Mouse (Mus musculus) cerebellum, adult 2 months (tissue): ENCODE measurements around the gene Fam227a. TPM values are rescaled to one million over a fixed set of nuclear protein-coding genes. Genes with fewer than 3 reads are reported as not detected.

Experiments
- DNase-seq, 2 experiments: peaks; one replicate each; pipeline ENCODE4 v3.0.0; 2021
- H3K27ac ChIP-seq: fragments of 200-500 bp; 2 replicates; pipeline ENCODE4 v1.5.1; 2012; ENCODE audit warnings: low read length, control low read depth, inconsistent platforms; ENCODE audit not compliant: insufficient read depth
- H3K27me3 ChIP-seq: fragments of 200-500 bp; 2 replicates; pipeline ENCODE4 v1.6.1; 2012; ENCODE audit warnings: inconsistent platforms, mild to moderate bottlenecking, low read length, moderate library complexity; ENCODE audit not compliant: control insufficient read depth, insufficient read depth
- H3K4me1 ChIP-seq: fragments of 200-500 bp; 2 replicates; pipeline ENCODE4 v1.6.1; 2011; ENCODE audit warnings: low read length; ENCODE audit not compliant: control insufficient read depth, insufficient read depth
- H3K4me3 ChIP-seq: fragments of 200-500 bp; replicated peaks from 2 replicates; pipeline ENCODE3; 2011; ENCODE audit warnings: mild to moderate bottlenecking, low read depth, low read length, control low read depth; ENCODE audit not compliant: insufficient read depth
- CTCF ChIP-seq: fragments of 200-500 bp; IDR thresholded peaks from 2 replicates; pipeline ENCODE4 v1.5.1; 2011; ENCODE audit warnings: low read depth, mild to moderate bottlenecking, control low read depth, low read length, moderate library complexity, borderline replicate concordance; ENCODE audit not compliant: insufficient read depth
- POLR2A ChIP-seq: fragments of 200-500 bp; IDR thresholded peaks from 2 replicates; pipeline ENCODE4 v1.6.1; 2011; ENCODE audit warnings: low read length, control low read depth, borderline replicate concordance; ENCODE audit not compliant: insufficient read depth
- WGBS: fragments of 180-500 bp; shearing (Covaris S2); methylation state at CpG from one replicate; pipeline ENCODE4 v1.1.7; 2018; 5-methylcytosine and 5-hydroxymethylcytosine counted together
- polyA plus RNA-seq: library from polyadenylated mRNA; depleted of rRNA; stranded (reverse); fragments of >200 nt; gene quantifications from 2 replicates; pipeline ENCODE4 v1.2.3, GENCODE M21; 2012

Gene Fam227a
- polyA plus RNA-seq, 1 experiment, result 8.5 TPM

DNA sequence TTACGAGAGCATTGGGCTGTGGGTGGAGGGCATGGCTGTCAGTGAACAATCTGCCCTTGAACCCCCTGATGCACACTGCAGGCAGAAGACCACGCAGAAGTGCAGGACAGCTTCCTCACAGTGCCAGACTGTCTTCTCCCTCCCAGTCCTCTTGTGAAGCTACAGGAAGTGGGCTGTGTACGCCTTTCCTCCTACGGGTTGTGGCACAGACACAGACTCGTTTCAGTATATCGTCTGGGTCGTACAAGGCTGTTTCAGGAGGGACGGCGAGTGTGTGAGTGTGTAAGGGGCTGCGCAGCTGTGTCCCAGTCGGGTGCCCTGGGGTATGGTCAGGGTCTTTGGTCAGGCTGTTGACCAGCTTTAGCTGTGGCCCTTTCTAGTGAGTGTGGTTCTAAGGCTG is 35.0 kb upstream of the Fam227a start:
- no peak overlapping the region for H3K27ac ChIP-seq
- no peak for DNase-seq
- 78% methylated on average over 11 of the region's 11 CpGs for WGBS
- H3K27me3 ChIP-seq, result no peaks in the 10 kb centered on the region
- TF ChIP-seq POLR2A (no peak), CTCF (no peak)
- no peak overlapping the region for H3K4me3 ChIP-seq
- peaks cover 28% of the 10 kb centered on the region for H3K4me1 ChIP-seq

GRCm38 (mm10) chr15:79692334-79692733 is 33.6 kb upstream of the Fam227a start:
- Histone ChIP-seq H3K27me3 (no peaks in the 10 kb centered on the region), H3K4me1 (peaks cover 24% of the 10 kb centered on the region), H3K27ac (no peak overlapping the region), H3K4me3 (no peak overlapping the region)
- no peak for TF ChIP-seq CTCF
- TF ChIP-seq POLR2A, result no peak
- 76% methylated on average over 5 of the region's 5 CpGs for WGBS
- DNase-seq, result no peak

DNA sequence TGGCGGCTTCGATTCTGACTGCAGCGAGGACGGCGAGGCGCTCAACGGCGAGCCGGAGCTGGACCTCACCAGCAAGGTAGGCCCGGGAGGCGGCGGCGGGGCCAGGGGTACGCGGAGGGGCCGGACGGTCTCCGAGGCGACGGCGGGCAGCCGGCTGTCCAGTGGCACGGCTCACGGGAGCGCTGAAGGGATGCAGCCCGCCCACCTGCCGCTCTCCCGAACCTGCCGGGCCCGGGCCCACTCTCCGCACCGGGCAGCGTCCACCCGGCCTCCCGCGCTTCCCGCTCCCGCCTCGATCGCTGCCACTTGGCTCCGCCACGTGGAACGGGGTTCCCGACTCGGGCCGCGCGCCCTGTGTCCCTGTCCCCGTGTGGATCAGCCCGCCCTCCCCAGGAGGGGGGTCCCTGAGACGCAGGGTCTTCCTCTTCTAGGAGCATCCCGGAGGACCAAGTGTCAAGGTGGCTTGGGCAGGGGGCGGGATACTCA is 32.3 kb upstream of the Fam227a start:
- Histone ChIP-seq H3K4me3 (peak overlapping the region; percentile 61), H3K27me3 (no peaks in the 10 kb centered on the region), H3K4me1 (peaks cover 12% of the 10 kb centered on the region), H3K27ac (0 out of 2 replicates have a peak overlapping the region, but pooled peaks have one; percentile 6)
- WGBS, result under 1% methylated on average over 53 of the region's 53 CpGs
- peak; percentile 66 to 78 for DNase-seq
- no peak for TF ChIP-seq POLR2A

- Histone ChIP-seq H3K4me3 (peak within 1 kb of the TSS; percentile 66), H3K27ac (0 out of 2 replicates have a peak within 1 kb of the TSS, but pooled peaks have one; percentile 6), H3K27me3 (no peaks in the 10 kb centered on the region), H3K4me1 (peaks cover 11% of the 10 kb centered on the region)
- WGBS, result under 1% methylated on average over 45 of the region's 45 CpGs
- peak; percentile 97 to 100 for DNase-seq
- TF ChIP-seq POLR2A, result peak; percentile 53; the same call in 1 of the 2 replicates
- TF ChIP-seq CTCF, result no peak
Measured at GRCm38 (mm10) chr15:79690426-79691022, 31.8 kb upstream of the Fam227a start, which contains the start of gene Gtpbp1. Gene Gtpbp1, plus strand, starts transcription at chr15:79690845.

DNA sequence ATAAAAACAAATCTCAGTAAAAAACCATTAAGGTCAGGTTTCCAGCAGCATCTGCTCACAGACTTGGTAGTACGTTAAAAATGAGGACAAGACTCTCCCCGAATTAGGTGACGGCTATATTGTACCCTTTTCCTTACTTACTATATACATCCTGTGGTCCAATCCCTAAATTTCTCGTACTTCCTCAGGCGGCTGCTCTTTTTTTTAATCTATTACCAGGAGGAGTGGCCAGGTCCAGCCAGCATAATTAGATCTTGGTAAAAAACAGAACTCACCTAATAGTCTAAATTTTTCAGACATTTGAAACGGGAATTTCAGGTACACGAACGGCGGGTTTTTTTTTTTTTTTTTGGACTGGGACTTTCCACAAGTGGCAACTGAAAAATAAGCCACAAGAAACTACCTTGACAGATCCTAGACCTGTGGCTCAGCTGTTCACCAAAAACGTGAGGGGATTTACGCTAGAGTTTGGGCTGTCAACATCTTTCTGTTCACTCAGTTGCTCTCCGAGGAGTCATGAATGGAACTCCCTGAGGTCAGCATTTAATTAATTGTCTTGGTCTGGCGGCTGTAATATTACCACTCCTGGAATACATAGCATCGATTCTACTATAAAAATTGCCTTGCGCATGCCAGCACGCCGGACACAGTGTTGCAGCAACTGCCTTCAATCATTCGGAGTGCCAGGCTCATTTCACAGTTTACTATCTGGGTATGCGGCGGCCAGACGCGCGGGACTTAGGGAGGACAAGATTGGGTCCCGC is 31.1 kb upstream of the Fam227a start:
- peak overlapping the region; percentile 66 for H3K4me3 ChIP-seq
- TF ChIP-seq POLR2A (peak; percentile 37; the same call in 1 of the 2 replicates), CTCF (no peak)
- H3K27ac ChIP-seq, result no peak overlapping the region
- no peaks in the 10 kb centered on the region for H3K27me3 ChIP-seq
- peaks cover 11% of the 10 kb centered on the region for H3K4me1 ChIP-seq
- WGBS, result 11% methylated on average over 24 of the region's 24 CpGs
- no peak for DNase-seq

GRCm38 (mm10) chr15:79688268-79688956 is 29.7 kb upstream of the Fam227a start:
- H3K4me3 ChIP-seq, result peak overlapping the region; percentile 87
- peaks cover 4% of the 10 kb centered on the region; the same call in 1 of the 2 replicates for H3K4me1 ChIP-seq
- H3K27ac ChIP-seq, result peak overlapping the region; percentile 95; the same call in 1 of the 2 replicates
- 7% methylated on average over 8 of the region's 8 CpGs for WGBS
- TF ChIP-seq CTCF (no peak), POLR2A (no peak)
- no peaks in the 10 kb centered on the region for H3K27me3 ChIP-seq
- no peak for DNase-seq

DNA sequence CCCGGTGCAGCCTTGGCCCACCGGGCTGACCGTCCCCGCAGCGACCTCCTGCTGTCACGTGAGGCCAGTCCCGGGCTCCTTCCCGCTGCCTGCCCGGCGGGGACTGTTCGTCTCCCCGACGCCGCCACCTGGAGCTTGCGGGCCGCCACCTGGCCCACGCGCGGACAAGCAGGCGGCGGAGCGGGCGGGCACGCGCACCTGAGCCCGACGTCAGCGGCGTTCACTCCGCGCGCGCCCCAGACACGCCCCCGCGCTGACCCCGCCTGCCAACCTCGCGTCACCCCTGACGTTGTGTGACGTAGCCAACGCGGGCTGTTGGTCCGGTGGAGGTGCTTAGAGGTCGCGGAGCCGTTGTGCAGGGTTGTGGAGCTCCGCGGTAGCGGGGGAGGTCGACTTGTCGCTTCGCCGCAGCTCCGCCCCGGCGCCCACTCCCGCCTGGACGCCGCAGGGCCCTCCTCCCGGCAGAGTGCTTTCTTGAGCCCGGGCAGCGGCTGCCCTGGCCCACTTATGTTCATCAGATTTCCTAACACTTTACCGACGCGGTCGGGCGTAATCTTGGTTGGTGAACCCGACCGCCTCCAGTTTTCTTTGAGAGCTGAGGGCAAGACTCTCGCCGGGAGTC is 29.0 kb upstream of the Fam227a start, which contains the start of gene Josd1:
Gene Josd1 (minus strand): TSS at position 274 of the 622 bp plus-strand sequence.
- whole genome bisulfite sequencing, result under 1% methylated on average over 59 of the region's 72 CpGs
- no peaks in the 10 kb centered on the region for H3K27me3 ChIP-seq
- H3K4me1 ChIP-seq, result peaks cover 6% of the 10 kb centered on the region; the same call in 1 of the 2 replicates
- peak within 1 kb of the TSS; percentile 87 for H3K4me3 ChIP-seq
- DNase-seq, result peak; percentile 98 to 99
- TF ChIP-seq POLR2A (peak; percentile 97), CTCF (no peak)
- peak within 1 kb of the TSS; percentile 95 for H3K27ac ChIP-seq
